Mouse (Mus musculus): Measurements from ENCODE around the gene Vmn1r40.

GRCm38 (mm10) chr6:89665155-89665554, 42.2 kb upstream of the Vmn1r40 start:
- TF ChIP-seq CTCF (IDR thresholded peaks at IDR 0.05; ENCODE audit: borderline replicate concordance, control insufficient read depth, extremely low read depth, insufficient read depth, low read length, poor library complexity) (no peak), POLR2A (IDR thresholded peaks at IDR 0.05; ENCODE audit: control insufficient read depth, extremely low read depth, insufficient read depth, low read length, poor library complexity) (no peak)

All from thymus, adult 2 months (tissue).